Mouse (Mus musculus) kidney, postnatal 25 days (tissue): Measurements from ENCODE around the gene Leprot.

ENCODE experiments used
- DNase-seq, 2 experiments: peaks; one replicate each; pipeline ENCODE4 v3.0.0; 2021; ENCODE audit warnings: mixed read lengths in 2 of 2

The Leprot gene

DNA sequence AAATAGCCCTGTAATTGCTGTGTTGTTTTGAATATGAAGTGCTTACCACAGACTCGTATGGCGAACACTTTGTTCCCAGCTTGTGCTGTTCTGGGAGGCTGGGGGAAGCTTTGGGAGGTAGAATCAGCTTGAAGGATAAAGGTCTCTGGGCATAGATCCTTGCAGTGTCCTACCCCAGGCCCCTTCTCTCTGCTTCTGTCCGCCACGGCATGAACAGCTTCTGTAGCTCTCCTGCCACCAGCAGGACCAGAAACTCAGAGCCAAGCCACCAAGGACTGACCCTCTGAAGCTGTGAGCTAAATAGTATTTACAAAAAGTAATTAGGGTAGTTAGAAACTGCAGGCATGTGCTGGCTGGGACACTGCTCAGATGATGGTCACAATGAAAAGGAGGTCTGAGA, 17.2 kb downstream of the Leprot start:
- DNase-seq = no peak

DNA sequence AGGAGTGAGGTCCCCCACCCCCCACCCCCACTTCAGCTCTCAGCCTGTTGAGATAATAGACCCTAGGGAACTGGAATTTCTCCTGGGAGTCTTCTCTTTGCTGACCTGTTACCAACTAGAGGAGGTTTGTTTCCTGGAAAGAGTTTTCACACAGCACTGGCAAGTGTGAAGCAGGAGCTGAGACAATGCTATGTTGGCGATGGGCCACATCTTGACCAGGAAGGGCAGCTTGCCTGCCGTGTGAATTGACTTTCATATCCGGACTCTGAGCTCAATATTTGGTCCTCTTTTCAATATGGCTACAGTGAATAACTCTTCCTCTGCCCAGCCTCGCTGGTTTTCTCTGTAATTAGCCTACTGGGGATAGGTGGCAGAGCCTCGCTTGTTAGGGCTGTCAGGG, 21.6 kb downstream of the Leprot start:
- DNase-seq = peak; percentile 29 to 59

DNA sequence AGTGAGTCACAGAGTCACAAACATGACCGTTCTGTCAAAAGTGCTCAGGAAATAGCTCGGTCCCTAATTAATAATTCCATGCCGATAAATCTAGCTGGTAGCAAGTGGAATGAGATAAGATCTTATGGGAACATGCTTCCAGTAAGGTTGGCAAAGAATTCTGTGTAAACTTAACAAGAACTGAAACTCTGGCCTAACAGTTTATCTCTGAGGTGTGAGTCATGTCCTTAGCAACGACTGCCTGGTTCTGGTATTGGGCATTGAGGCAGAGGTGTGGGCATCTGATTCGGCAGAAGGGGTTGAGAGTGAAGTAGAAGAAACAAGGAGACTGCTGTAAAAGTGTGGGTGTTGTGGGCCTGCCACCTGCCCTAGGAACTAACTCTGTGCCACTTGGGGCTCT, 22.3 kb downstream of the Leprot start:
- DNase-seq = no peak

GRCm38 (mm10) chr4:101674790-101675189, 27.3 kb downstream of the Leprot start:
- DNase-seq = no peak

GRCm38 (mm10) chr4:101675726-101676125, 28.2 kb downstream of the Leprot start:
- DNase-seq = peak; percentile 61 to 78

DNA sequence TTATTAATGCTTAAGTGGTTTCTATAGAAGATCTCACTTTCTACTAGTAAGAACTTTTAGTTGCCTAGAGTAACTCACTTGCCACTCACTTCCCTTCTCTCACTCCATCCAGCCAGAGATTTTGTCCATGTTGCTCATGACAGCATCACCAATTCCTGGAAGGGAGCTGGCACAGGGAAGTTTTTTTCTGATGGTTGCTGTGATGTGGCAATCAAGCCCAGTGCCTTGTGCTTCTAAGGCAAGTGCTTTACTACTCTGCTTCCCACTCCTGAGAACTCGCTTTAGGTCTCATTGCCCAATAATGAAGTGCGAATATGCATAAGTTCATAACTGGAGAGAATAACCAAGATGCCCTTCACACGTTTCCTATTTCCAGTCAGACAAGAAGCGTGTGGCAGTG, 35.1 kb downstream of the Leprot start:
- no peak for DNase-seq

DNA sequence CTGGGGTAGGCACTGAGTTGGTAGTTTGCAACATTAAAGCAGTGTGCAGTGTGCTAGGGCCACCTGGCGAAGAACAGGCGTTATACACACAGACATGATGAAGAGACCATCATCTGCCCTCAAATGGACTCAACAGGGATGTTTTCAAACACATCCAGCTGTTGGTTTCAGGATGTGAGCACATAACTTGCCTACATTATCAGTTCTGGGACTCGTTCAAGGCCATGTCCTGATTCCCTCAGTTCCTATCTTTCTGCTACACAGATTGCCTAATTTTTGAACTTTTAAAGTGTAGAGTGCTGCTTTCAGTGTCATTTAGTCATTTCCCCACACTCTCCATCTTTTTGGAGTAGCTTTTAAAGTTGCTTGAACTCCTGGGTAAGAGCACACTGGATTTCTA, 35.6 kb downstream of the Leprot start:
- no peak for DNase-seq

GRCm38 (mm10) chr4:101684821-101685220, 37.3 kb downstream of the Leprot start:
- no peak for DNase-seq

GRCm38 (mm10) chr4:101686227-101686810, 38.8 kb downstream of the Leprot start:
- no peak for DNase-seq

- DNase-seq = no peak
Observed at GRCm38 (mm10) chr4:101689241-101689640, 41.7 kb downstream of the Leprot start.

DNA sequence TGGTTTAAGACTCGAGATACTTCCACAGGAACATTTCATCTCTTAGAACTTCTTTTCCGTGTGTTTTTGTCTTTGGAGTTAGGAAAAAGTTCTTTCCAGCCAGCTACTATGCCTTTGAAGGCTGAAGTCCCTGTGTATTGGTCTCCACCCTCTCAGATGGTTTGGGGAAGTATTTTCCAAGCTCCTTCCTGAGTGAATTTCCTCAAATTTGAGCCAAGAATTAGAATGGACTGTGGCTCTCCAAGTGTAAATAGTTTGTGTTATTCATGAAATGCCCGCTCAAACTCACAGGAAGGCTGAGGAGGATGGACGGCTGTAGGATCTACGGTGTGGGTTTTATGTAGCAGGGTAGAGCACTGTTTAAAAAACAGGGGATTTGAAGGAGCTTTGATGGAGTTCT, 42.1 kb downstream of the Leprot start:
- no peak for DNase-seq

DNA sequence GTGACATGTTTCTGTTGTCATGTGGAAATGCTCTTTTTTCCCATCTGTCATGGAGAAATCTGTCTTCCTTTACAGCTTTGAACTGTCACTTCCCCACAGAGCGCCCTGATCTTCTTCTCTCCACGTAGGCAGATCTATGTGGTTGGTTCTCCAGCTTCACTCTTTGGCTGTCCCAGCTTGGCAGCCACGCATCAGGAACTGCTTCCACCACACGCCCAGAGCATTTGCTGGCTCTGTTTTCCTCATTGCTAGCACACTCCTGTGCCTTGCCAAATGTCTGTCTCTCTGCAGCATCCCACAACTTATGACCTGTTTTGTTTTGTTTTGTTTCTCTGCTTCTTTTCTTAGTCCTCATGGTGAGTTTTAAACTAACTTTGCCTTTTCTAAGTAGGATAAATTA, 45.4 kb downstream of the Leprot start:
- DNase-seq = peak; percentile 27 to 62

GRCm38 (mm10) chr4:101694529-101694928, 47.0 kb downstream of the Leprot start:
- DNase-seq = no peak

DNA sequence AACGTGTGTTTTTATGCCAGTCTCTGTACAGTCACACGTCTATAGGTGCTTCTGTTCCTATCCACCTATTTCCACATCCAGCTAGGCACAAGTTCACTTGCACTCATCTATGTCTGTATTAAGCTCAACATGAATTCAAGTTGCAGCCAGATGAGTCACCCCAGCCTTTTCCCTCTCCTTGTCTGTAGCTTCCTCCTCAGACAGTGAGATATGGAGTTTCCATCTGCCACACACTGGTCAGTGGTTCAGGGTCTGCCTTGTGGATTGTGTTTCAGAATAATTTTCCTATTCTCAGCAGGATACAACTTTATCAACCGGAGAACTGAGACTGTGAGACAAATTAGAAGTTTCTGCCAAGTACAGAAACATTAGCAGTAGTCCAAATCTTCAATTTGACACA, 49.7 kb downstream of the Leprot start:
- no peak for DNase-seq

GRCm38 (mm10) chr4:101699423-101699822, 51.9 kb downstream of the Leprot start:
- DNase-seq = peak in 1 of 2 experiments; percentile 5

DNA sequence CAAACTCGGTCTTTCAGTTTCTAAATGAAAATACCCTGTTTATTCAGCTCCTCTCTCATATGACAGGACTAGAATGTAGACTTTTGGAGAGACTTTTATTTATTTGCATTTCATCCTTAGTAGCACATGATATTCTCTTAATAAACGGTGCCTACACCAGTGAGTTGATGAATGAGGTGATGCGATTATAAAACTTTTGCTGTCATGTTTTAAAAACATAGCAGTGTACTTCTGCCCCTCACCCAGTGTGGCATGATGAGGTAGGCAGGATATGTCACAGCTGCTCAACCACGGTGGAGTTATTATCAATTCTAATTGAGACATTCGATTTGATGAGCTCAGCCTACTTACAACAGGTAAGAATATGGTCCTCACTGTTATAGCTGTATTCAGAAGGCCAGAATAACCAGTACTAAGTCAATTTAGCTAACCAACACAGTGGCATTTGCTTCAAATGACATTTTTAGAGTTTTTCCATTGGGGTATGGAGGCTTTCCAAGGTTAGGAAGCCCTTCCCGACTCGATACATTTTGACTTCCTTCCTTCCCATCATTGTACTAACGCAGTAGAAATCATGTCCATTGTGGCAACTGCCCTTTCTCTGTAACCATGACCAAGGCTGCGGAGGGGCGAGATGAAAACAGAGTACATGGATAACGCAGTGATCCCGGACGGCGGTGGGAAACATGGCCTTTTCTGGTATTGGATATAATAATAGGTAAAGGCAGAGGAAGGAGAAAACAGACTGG, 53.5 kb downstream of the Leprot start:
- no peak for DNase-seq

DNA sequence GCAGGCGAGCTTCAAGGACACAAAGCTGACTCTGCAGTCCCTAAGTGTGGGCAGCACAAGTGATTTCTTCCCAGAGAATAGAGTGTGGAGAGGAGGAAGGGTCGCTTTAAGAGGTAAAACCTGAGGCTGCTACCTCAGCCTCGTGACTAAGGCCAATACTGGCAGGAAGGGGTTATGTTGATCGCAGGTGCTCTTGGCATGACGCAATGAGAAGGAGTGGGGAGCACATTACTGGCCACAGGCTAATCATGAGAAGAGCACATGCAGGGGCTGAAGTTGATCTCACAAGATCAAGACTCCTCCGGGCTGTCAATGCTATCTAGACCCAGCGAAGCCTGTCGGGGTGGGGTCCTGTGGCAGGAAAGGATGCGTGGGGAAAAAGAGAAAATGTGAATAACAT, 57.8 kb downstream of the Leprot start:
- no peak for DNase-seq

GRCm38 (mm10) chr4:101707234-101707633, 59.7 kb downstream of the Leprot start:
- no peak for DNase-seq

- DNase-seq = no peak
Observed at GRCm38 (mm10) chr4:101707953-101708352, 60.4 kb downstream of the Leprot start.
